Mouse (Mus musculus) heart, adult 8-10 months (tissue): Measurements from ENCODE around the gene Gm10644. TPM values are rescaled to one million over a fixed set of nuclear protein-coding genes. Genes with fewer than 3 reads are reported as not detected.
"Not testable (repeated sequence)": the region's sequence is repeated elsewhere in the genome, so short reads cannot be mapped to it uniquely, and the experiment has no call there.

ENCODE experiments used
- DNase-seq: peaks from one replicate; pipeline ENCODE4 v3.0.0; 2022; ENCODE audit warnings: low spot score
- total RNA-seq, 4 experiments: library from RNA; stranded (reverse); gene quantifications; 2 replicates each; pipeline ENCODE4 v1.2.4; 2022

The Gm10644 gene
- 1 to 10 TPM; 1.3 to 2.5 (median 1.9) TPM for total RNA-seq

DNA sequence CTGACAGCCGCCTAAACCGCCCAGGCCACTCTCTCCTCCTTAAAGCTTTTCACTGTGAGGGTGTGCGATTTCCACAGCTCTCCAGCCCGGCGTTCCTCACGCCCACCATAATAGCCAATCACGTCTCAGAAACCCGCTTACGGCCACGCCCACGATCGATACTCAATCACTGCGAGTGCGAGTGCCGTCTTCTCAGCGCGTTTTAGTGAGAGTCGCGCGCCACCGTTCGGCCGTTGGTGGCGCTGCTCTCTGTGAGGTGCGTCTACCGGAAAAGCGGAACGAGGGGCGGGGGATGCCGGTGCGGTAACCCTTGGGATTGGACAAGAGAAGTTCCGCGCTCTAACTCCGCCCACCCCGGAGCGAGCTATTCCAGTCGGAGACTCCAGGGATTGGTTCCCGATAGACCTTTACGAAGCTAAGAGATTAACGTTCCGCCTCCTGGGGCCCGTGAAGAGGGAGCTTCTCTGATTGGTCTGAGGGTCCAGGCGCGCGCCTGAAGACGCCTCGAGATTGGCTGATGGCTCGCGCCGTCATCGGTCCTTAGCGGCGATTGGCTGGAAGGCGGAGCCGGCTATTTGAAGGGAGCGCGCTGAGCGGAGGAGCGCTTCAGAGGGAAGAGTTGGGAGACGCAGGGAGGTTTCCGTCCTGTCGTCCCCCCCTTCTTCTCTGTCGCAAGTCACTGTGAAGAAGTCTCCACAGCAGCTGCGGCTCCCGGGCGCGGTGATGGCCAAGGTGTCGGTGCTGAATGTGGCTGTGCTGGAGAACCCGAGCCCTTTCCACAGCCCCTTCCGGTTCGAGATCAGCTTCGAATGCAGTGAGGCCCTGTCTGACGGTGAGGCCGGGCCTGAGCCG is at the start of gene Gm10644, which contains the start of gene Asf1b:
Gm10644 (minus strand) TSS at position 100 of the 852 bp plus-strand sequence.
Asf1b (plus strand) TSS at position 402 of the 852 bp plus-strand sequence.
- DNase-seq: peak; percentile 98

DNA sequence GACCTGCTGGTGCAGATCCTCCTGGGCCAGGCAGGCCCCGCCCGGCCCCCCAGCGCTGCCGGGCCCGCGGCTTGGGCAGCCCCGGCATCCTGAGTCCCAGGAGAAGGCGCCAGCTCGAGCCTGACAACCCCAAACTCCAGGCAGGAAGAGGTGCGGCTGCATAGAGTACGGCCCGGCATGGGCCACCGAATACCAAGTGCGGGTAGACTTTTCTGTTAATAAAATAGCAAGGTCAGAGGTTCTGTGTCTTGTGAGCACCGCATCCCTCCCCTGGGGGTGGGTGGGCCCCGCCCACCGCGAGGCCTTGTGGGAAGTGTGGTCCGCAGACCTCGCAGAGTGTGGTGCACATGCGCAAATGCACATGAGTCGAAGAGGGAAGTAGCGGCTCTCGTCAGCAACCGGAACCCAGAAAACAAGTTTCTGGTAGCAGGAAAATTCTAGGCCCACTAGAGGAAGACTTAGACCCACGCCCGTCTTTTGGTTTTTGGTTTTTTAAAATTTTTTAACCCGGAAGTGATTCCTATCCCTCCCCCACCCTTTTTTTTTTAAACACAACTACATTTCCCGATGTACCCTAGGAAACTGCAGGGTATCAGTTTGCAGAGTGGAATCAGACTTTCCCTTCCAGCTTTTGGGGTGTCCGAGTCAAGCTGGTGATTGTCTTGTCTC is 49.7 kb upstream of the Gm10644 start:
- DNase-seq: peak; percentile 94

DNA sequence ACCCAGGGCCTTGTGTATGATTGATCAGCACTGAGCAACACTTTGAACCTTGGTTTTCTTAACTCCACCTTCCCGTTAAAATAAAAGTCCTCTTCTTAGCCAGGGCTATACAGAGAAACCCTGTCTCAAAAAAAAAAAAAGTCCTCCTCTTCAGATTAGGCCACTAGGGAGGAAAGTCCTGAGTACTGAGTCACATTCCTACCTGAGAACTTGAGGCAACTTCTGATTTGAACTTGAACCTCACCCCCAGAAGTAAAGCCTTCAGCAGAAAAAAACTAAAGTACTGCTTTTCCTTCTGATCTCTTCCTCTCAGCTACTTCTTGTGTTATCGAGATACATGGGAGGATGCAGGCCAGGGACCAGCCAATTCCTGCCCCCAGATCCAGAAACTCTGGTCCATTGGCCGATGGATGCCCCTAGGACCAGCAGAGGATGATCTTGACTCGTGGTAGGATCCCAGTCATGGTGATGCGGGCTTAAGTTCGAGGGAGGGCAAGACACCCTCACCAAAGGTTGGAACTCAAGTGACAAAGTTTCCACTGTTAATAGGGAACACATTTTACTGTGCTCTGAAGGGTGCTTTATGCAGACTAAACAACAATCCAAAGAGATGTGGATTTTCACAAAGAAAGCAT is 48.7 kb upstream of the Gm10644 start:
- DNase-seq: no peak

DNA sequence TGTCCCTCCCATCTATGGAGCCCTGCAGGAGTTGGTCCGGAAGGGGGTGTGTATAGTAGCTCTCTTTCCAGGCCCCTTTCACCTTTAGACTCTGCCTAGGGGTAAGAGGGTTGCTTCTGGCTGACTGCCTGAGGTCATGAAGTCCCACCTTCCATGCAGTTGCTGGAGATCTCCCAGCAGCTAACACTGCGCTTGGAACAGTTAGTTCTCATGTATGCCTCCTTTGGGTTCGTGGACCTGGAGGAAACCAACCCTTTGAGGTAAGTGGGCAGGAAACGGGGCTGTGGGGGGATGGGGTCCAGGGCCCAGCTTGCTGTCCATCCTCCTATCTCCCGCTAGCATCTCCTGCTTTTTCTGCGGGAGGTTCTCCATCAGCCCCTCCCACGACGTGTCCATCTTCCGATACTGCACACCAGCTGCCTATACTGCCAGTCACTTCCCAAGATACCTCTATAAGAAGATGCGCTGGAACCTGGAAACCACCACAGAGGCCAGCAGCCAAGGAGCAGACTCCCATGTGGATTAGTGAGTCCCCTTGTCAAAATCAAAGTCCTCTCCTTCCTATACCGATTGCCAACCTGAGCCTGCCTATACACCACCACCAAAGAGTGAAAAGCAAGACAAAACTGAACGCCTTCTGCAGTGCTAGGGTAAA is 48.1 kb upstream of the Gm10644 start:
- no peak for DNase-seq

DNA sequence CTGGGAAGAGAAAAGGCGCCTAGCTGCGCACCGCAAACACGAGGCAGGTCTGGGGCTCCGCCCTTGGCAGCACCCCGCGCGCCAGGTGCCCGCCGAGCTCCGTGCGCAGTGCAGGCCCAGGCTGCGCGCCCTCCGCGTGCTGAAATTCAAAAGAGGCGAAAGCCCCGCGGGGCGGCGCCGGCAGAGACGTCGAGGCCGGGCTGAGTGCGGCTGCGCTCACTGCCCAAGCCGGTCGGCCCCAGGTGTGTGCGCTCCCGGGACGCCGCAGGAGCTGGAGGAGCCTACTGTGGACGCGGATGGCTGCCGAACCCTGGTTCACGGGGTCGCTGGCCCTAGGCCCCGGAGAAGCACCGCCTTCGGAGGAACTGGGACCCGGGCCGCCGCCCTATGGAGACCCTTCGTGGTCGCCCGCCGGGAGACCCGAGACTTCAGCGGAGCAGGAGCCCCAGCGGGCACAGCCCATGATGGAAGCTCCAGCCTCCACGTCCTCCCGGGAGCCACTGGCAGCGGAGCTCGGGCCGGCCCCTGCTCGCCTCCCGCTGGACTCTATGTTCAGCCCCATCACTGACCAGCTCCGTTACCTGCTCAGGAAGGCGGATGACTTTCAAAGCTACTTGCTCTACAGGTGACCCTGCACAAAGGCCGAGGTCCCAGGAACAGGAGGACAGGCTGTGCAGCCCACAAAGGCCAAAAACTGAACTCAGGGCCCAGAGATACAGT is 46.4 kb upstream of the Gm10644 start, which contains the start of gene 1700067K01Rik:
1700067K01Rik (plus strand) TSS at position 222 of the 720 bp plus-strand sequence.
- no peak for DNase-seq

DNA sequence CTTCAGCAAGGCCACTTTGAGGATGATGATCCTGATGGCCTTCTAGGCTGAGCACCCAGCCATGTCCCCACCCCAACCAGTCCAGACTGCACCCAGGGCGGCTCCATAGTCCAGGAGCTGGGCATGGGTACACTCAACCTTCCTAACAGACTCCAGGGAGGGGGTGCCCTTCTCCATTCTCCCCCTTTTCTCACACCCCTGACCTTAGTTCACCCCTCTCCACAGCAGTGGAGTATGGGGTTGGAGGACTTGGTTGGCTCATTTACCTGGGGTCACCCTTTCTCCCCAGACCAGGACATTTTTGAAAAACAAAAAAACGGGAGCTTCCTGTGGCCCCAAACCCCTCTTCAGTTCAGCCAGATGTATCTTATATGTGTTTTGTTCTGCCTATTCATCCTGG is 44.8 kb upstream of the Gm10644 start:
- no peak for DNase-seq

DNA sequence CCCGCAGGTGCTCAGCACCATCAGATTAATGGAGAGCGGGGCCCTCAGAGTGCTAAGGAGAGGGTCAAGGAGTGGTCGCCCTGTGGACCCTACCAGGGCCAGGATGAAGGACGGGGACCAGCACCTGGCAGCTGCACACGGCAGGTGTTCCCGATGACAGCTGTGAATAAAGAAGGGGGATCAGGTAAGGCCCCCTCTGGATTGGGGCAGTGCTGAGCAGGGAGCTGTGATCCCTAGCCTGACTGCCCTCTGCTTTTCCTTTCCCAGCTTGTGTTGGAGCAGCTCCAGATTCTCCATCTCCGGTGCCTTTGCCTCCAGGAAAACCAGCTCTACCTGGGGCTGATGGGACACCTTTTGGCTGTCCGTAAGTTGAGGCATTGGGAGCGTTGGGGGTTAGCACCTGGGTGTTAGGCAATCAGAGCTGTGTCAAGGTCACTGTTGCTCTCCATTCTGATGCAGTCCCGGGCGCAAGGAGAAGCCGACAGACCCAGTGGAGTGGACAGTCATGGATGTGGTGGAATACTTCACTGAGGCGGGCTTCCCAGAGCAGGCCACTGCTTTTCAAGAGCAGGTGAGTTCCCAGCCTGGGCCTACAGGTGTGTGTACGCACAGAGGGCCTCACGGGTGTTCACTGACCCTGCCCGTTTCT is 44.2 kb upstream of the Gm10644 start:
- DNase-seq: no peak

DNA sequence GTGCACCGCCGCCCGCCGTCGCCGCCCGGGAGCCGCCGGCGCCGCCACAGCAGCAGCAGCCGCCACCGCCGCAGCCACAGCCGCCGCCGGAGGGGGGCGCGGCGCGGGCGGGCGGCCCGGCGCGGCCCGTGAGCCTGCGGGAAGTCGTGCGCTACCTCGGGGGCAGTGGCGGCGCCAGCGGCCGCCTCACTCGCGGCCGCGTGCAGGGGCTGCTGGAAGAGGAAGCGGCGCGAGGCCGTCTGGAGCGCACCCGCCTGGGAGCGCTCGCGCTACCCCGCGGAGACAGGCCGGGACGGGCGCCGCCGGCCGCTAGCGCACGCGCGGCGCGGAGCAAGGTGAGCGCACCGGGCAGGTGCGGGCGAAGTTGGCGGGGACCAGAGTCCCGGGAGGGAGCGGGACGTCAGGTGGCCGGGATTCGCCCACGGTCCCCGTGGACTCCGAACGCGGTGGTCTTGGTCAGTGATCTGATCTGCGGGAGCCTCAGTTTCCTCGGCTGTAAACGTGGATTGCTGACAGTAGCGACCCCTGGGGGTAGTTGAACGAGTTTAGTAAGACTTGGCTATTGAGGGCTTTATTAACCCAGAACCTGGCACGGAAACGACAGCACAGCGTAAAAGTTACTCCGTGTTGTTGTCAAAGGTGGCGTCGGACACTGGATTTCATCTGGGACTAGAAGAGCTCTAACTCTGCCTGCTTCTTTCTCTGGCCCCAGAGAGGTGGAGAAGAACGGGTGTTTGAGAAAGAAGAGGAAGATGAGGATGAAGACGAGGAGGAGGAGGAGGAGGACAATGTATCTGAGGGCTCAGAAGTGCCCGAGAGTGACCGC is 43.4 kb upstream of the Gm10644 start:
- DNase-seq: no peak

DNA sequence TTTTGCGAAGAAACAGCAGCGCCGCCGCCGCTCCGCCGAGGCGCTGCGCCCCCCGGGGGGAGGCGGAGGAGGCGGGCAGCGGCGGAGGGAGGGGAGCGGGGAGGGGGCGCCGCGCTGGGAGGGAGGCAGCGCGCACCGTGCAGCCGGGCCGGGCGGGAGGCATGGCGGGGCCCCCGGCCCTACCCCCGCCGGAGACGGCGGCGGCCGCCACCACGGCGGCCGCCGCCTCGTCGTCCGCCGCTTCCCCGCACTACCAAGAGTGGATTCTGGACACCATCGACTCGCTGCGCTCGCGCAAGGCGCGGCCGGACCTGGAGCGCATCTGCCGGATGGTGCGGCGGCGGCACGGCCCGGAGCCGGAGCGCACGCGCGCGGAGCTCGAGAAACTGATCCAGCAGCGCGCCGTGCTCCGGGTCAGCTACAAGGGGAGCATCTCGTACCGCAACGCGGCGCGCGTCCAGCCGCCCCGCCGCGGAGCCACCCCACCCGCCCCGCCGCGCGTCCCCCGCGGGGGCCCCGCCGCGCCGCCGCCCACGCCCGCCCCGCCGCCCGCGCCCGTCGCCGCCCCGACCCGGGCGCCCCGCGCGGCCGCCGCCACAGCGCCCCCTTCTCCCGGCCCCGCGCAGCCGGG is 42.6 kb upstream of the Gm10644 start, which contains the start of gene Samd1:
Samd1 (plus strand) TSS at position 162 of the 631 bp plus-strand sequence.
- DNase-seq: no peak

DNA sequence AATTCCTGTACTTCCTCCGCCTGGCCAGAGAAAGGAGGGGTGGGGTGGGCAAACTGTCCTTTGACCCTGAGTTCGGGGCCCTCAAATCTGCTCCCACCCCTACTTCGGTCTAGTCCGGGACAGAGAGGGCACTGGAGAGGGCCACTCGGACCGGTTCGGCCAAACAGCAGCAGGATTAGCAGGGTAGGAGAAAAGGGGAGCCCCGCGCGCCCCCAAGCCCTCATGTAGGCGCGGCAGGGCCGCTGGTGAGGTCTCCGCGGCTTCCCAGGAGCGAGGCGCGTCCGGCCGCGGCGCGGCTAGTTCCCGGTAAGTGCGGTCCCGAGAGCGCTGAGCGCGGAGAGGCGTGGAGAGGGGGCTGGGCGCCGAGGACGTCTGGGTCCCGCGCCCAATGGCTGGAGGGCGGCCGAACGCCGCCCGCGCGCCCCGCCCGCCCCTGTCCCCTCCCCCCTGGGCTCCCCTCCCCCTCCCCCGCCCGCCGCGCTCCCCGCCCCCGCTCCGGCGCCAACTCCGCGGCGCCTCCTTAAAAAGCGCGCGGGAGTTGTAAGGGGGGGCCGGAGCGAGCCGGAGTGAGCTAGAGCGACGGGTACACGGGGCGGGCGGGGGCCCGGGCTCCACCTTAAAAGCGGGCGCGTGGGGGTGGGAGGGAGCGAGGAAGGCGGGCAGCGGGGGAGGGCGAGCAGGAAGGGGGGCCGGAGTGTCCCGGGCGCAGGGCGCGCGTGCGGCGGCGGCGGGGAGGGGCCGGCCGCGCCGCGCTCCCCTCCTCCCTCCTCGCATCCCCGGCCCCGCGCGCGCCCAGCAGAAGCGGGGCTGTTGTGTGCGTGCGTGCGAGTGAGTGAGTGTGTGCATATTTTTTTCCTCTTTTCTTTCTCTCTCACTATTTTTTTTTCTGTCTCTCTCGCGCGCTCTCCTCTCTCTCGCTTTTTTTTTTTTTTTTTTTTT is 41.8 kb upstream of the Gm10644 start:
- DNase-seq: peak; percentile 85

DNA sequence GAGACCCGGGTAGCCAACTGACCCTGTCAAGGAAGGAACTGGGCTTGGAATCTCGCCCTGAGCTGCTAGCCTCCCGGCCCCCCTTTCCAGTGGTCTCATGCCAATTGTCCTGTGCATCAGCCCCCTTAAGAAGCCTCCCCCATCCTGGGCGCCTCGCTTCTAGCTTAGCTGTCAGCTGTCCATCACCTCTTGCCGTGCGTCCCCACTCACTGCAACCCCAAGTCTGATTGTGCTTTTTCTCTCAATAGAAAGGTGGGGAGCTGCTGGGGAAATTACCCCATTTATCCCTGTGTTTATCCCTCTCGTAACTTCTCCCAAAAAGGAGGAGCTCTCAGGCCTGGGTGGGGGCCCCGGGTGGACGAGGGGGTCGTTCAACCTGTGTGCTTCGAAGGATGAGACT is 41.0 kb upstream of the Gm10644 start:
- no peak for DNase-seq

DNA sequence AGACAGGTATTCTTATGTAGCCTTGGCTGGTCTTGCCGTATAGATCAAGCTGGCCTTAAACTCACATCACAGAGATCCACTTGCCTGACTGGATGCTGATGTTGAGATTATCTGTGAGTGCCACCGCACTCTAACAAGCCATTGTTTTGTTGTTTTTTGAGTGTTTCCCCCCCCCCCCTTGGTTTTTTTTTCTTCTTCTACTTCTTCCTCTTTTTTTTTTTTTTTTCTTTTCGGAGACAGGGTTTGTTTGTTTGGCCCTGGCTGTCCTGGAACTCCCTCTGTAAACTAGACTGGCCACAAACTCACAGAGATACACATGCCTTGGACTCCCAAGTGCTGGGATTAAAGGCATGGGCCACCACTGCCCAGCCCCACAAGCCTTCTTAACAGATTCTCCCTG is 39.0 kb upstream of the Gm10644 start:
- DNase-seq: no peak

DNA sequence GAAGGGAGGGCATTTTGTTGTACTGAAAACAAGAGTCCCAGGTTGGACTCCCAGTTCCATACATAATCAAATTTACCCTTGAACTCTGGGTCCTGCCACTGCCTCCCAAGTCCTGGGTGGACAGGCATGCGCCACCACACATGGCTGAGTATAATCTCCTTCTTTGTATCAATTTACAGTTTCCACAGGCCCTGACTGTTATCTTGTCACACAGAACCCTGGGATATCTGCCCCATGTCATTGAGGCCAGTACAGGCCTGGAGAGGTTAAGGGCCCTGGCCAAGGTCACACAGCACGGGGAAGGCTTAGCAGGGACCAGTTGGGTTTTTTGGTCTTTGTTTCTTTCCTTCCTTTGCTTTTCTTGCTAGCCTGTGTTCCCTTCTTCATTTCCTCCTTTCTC is 37.5 kb upstream of the Gm10644 start:
- DNase-seq: no peak

DNA sequence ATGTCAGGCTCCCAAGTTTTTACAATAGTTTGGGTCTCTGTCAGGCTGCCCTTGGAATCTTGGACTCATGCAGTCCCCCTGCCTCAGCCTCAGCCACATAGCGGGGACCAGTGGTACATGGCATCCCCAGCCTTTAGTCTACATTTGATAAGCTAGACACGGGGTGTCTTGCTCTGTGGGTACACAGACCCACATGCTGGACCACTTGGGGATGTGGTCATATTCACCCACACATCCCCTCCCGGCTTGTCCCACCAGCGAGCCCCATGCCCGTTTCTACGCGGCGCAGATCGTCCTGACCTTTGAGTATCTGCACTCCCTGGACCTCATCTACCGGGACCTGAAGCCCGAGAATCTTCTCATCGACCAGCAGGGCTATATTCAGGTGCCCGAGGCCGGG is 35.2 kb upstream of the Gm10644 start:
- no peak for DNase-seq

DNA sequence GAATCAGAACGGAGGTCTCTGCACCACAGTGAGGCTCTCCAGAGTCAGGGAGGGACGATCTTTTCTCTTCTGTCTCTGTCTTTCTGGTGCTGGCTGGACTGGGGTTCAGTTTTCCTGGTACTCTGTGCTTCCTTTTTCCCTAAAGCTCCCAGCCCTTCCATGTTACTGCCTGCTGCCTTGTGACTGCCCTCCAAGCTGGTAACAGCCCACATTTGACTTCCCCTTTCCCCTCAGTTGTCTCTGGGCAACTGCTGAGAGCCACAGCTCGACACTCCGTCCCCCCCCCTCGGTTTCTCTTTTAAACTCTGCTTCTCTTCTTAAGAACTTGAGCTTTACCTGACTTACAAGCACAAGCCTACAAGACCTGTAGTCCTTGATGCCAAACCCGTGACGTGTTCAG is 34.2 kb upstream of the Gm10644 start:
- no peak for DNase-seq

DNA sequence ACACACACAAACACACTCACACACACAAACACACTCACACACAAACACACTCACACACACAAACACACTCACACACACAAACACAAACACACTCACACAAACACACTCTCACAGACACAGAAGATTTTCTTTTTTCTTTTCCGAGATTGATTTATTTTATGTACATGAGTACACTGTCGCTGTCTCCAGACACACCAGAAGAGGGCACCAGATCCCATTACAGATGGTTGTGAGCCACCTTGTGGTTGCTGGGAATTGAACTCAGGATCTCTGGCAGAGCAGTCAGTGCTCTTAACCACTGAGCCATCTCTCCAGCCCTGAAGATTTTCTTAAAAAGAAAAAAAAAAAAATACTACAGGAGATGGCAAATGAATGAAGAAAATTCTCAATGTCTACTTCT is 28.2 kb upstream of the Gm10644 start:
- DNase-seq: not testable (repeated sequence)

DNA sequence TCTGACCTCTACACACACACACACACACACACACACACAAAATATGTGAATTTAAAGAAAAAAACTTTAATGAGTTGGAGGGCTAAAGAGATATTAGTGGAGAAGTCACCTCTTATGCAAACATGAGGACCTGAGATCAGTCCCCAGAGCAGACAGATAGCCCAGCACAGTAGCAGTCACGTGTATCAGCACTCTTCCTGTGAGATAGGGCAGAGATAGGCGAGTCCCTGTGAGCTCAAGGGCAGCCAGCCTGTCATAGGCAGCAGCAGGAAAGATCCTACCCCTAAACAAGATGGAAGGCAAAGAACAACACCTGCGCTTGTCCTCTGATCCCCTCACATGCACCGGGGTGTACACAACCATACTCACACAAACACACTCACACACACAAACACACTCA is 27.4 kb upstream of the Gm10644 start:
- no peak for DNase-seq

DNA sequence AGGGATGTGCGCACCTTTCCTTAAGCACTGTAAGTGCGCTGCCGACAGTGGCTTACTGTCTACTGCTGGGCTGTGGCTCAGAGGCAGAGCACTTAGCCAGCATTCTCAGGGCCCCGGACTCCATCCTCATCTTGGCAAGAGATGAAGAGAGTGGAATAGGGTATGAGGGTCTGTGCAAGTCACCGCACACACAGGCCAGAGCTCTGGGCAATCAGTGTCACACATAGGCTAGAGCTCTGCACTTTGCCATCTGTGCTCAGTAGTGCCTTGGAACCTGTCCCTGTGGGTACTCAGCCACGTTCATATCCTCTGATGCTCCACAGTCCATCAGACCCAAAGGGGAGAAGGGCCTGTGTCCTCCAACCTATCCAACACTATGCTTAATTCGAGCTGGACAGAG is 26.5 kb upstream of the Gm10644 start:
- no peak for DNase-seq
